Mouse (Mus musculus): ENCODE results near the gene Sumo3.

DNA sequence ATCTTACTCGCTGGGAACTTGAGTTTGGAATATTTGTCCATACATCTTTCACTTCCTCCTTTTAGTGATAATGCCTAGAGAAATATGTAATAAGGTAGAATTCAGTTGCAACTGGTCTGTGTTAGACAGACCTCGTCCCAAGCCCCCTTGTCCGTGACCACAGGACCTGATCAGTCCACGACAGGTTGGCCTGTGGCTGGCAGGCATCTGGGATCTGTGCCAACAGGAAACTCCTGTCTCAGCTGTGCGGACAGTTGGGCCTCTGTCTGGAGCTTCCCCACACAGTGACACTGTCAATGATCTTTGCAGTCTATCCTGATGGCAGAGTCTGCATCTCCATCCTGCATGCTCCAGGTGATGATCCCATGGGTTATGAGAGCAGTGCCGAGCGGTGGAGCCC is 37.3 kb downstream of the Sumo3 start:
- TF ChIP-seq CTCF (conservative IDR thresholded peaks at IDR 0.05; ENCODE audit: insufficient read depth, insufficient read length, low read depth, low read length), result no peak
- TF ChIP-seq POLR2A (IDR thresholded peaks at IDR 0.05; ENCODE audit: low read depth, low read length), result no peak

Data from kidney, adult 2 months (tissue).